18 mouse cellular contexts compared by ENCODE assay signal in genomic region chr6:53986273-53986985, GRCm38 (mm10). TPM values are rescaled to one million over a fixed set of nuclear protein-coding genes. Genes with fewer than 3 reads are reported as not detected.
A peak's percentile ranks its signal among the peaks of the same experiment; 100 is the strongest.
DNase-seq lines count a peak whose midpoint lies in the region; ATAC-seq and TF ChIP-seq lines count a peak whose summit lies in the region.
"Had no signal": no experiment of that assay in that cellular context is flagged by ENCODE, and none has a peak within 500 bp of the region (broad histone marks: within the 10 kb centered on the region; RNA-seq: fewer than 3 reads in every experiment).

No protein-coding gene starts in this region.

- no peaks in the 10 kb centered on the region for H3K27me3 ChIP-seq in heart, adult 2 months (ENCODE audit: control insufficient read depth, insufficient read depth, low read length)
- H3K27me3 ChIP-seq in liver, embryonic 12.5 days (replicated peaks): peaks cover 4% of the 10 kb centered on the region; the same call in 1 of the 2 replicates
- H3K27me3 ChIP-seq: neural tube, embryonic 15.5 days had no signal

- H3K4me3 ChIP-seq in heart, adult 2 months: peak overlapping the region; percentile 26; the same call in 1 of the 2 replicates
- H3K4me3 ChIP-seq in liver, embryonic 12.5 days: peak overlapping the region; percentile 30
- H3K4me3 ChIP-seq: neural tube, embryonic 15.5 days had no signal

- H3K9ac ChIP-seq in heart, adult 2 months (ENCODE audit: low read depth, low read length): 0 out of 2 replicates have a peak overlapping the region, but pooled peaks have one; percentile 55
- no peak overlapping the region for H3K9ac ChIP-seq in liver, embryonic 12.5 days
- H3K9ac ChIP-seq: forebrain, postnatal 0 days; neural tube, embryonic 15.5 days had no signal

- TF ChIP-seq POLR2A in heart, adult 2 months (IDR thresholded peaks at IDR 0.05; ENCODE audit: insufficient read depth, low read depth, low read length): no peak

- no peaks in the 10 kb centered on the region for H3K9me3 ChIP-seq in liver, embryonic 12.5 days (replicated peaks)
- H3K9me3 ChIP-seq: neural tube, embryonic 15.5 days had no signal

- whole genome bisulfite sequencing in heart, adult 2 months: 21% methylated on average over 14 of the region's 14 CpGs
- 40% methylated on average over 14 of the region's 14 CpGs for WGBS in liver, embryonic 12.5 days (ENCODE audit: insufficient replicate concordance)

- TF ChIP-seq EP300 in heart, adult 2 months (IDR thresholded peaks at IDR 0.05; ENCODE audit: insufficient read depth, low read depth, low read length): no peak

- no peak for TF ChIP-seq CTCF in heart, adult 2 months (IDR thresholded peaks at IDR 0.05)

- no peaks in the 10 kb centered on the region for H3K36me3 ChIP-seq in heart, adult 2 months (ENCODE audit: control insufficient read depth, insufficient read depth, low read length)
- no peaks in the 10 kb centered on the region for H3K36me3 ChIP-seq in liver, embryonic 12.5 days
- H3K36me3 ChIP-seq: neural tube, embryonic 15.5 days had no signal

- intact Hi-C loops in heart, adult 2 months (cut with DNase I): no loop called here
- intact Hi-C loops in heart, postnatal 25 days (cut with DNase I): no loop called here

- no peak overlapping the region for H3K27ac ChIP-seq in heart, adult 2 months
- H3K27ac ChIP-seq in liver, embryonic 12.5 days: no peak overlapping the region
- H3K27ac ChIP-seq: neural tube, embryonic 15.5 days had no signal

- H3K4me1 ChIP-seq in heart, adult 2 months (ENCODE audit: control insufficient read depth, insufficient read depth, low read length): peaks cover 2% of the 10 kb centered on the region; the same call in 1 of the 2 replicates
- H3K4me1 ChIP-seq in liver, embryonic 12.5 days: peaks cover 21% of the 10 kb centered on the region
- H3K4me1 ChIP-seq: neural tube, embryonic 15.5 days had no signal

- DNase-seq in heart, adult 2 months: no peak
- DNase-seq in heart, postnatal 25 days (ENCODE audit: low spot score): no peak
- peak; percentile 19 for DNase-seq in thymus, postnatal 0 days (ENCODE audit: low spot score)
- DNase-seq in thymus, postnatal 14 days: no peak
- DNase-seq in layer of hippocampus, postnatal 25 days (ENCODE audit: extremely low spot score in 1 of 2, low spot score in 1 of 2): no peak
- DNase-seq in spleen, adult 18-20 months: no peak
- DNase-seq in retina, postnatal 1 day: no peak
- DNase-seq: cerebellum, postnatal 10 days; forebrain, postnatal 0 days; lung, adult 2 months; right cerebral cortex, postnatal 14 days had no signal

- no peaks in the 10 kb centered on the region for H3K79me2 ChIP-seq in heart, adult 2 months (replicated peaks; ENCODE audit: control insufficient read depth, insufficient read depth, low read length)

- no peak for ATAC-seq in liver, embryonic 12.5 days
- ATAC-seq: forebrain, postnatal 0 days; inflammation-experienced regulatory T-cells, adult 6 months; midbrain, embryonic 16.5 days had no signal

- H3K4me2 ChIP-seq in liver, embryonic 12.5 days: peak overlapping the region; percentile 47
- H3K4me2 ChIP-seq: neural tube, embryonic 15.5 days had no signal

RNA-seq across cellular contexts. Expression of gene Cpvl, which starts 8.0 kb away (rescaled TPM):
- total RNA-seq in heart, adult 2 months (2021): not detected
- polyA plus RNA-seq in heart, adult 2 months (2012; rRNA removed): not detected in 2 replicates
- not detected for total RNA-seq in heart, postnatal 25 days (2021)
- polyA plus RNA-seq in thymus, postnatal 0 days (2015; fragmentation: Nextera tagmentation; extraction: Ambion mirVana): not detected in 2 replicates
- polyA plus RNA-seq in liver, embryonic 12.5 days (2016; fragmentation: Nextera tagmentation; extraction: Ambion mirVana): not detected in 2 replicates
- total RNA-seq in layer of hippocampus, postnatal 25 days (2021): under 1 TPM in 1 of 2 experiments, not detected in 1; 0.17 TPM
- total RNA-seq: forebrain, postnatal 0 days; left cerebral cortex, postnatal 14 days had no signal
- polyA plus RNA-seq: embryonic facial prominence, embryonic 14.5 days; gonadal fat pad, adult 2 months; inflammation-experienced regulatory T-cells, adult 6 months; lung, adult 2 months; midbrain, embryonic 16.5 days had no signal

RNA-seq across cellular contexts. Expression of gene Chn2, which starts 52.9 kb away (rescaled TPM):
- 1 to 10 TPM; 2.0 to 2.3 TPM for total RNA-seq in heart, adult 2 months (2021)
- polyA plus RNA-seq in heart, adult 2 months (2012; rRNA removed): 2.3 and 3.4 TPM in 2 replicates
- total RNA-seq in heart, postnatal 25 days (2021): 1 to 10 TPM; 3.0 to 4.3 TPM
- 7.5 and 8.4 TPM in 2 replicates for polyA plus RNA-seq in thymus, postnatal 0 days (2015; fragmentation: Nextera tagmentation; extraction: Ambion mirVana)
- polyA plus RNA-seq in liver, embryonic 12.5 days (2016; fragmentation: Nextera tagmentation; extraction: Ambion mirVana): 4.9 and 5.9 TPM in 2 replicates
- 10 to 100 TPM; 22.9 to 24.9 TPM for total RNA-seq in layer of hippocampus, postnatal 25 days (2021)

Comparison
In these comparisons a context has a peak if more than half of its experiments do, and no peak if none do; other contexts are left out.
1. RNA of gene Chn2, which starts 52.9 kb away (total RNA-seq): 22.9 to 24.9 TPM in layer of hippocampus, postnatal 25 days; 3.0 to 4.3 TPM in heart, postnatal 25 days and 2.0 to 2.3 TPM in heart, adult 2 months; every median in the first group is over 4 times any median in the second.